Comparison of ENCODE assay signal across 16 mouse cellular contexts in the genomic region with DNA sequence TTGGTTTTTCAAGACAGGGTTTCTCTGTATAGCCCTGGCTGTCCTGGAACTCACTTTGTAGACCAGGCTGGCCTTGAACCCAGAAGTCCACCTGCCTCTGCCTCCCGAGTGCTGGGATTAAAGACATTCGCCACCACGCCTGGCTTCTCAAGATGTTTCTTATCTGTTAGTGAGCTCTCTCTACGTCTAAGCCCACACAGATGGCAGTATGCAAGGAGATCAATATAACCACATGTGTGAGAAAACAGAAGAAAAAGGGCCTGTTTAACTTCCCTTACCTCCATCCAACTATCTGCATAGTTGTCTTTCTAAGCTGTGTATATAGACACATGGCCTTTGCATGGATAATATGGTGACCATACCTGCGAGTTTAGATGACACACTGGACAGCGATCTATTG. TPM values are rescaled to one million over a fixed set of nuclear protein-coding genes. Genes with fewer than 3 reads are reported as not detected.
A peak's percentile ranks its signal among the peaks of the same experiment; 100 is the strongest.
DNase-seq lines count a peak whose midpoint lies in the region; ATAC-seq and TF ChIP-seq lines count a peak whose summit lies in the region.
"Had no signal": no experiment of that assay in that cellular context is flagged by ENCODE, and none has a peak within 500 bp of the region (broad histone marks: within the 10 kb centered on the region; RNA-seq: fewer than 3 reads in every experiment).

No protein-coding gene starts in this region.

- H3K27ac ChIP-seq in heart, embryonic 13.5 days (replicated peaks) = peak overlapping the region; percentile 39; the same call in 1 of the 2 replicates
- H3K27ac ChIP-seq in lung, embryonic 14.5 days (ENCODE audit: low read depth) = 0 out of 2 replicates have a peak overlapping the region, but pooled peaks have one; percentile 36

- no peaks in the 10 kb centered on the region for H3K9me3 ChIP-seq in heart, embryonic 13.5 days
- no peaks in the 10 kb centered on the region for H3K9me3 ChIP-seq in lung, embryonic 14.5 days (ENCODE audit: low read depth, low read length)
- H3K9me3 ChIP-seq: heart, embryonic 10.5 days had no signal

- H3K4me1 ChIP-seq in heart, embryonic 13.5 days = peaks cover 41% of the 10 kb centered on the region
- H3K4me1 ChIP-seq in lung, embryonic 14.5 days (ENCODE audit: insufficient read depth) = peaks cover 10% of the 10 kb centered on the region

- H3K4me2 ChIP-seq in heart, embryonic 13.5 days = no peak overlapping the region
- no peak overlapping the region for H3K4me2 ChIP-seq in lung, embryonic 14.5 days

- WGBS in heart, embryonic 13.5 days = 89% methylated on average over 6 of the region's 6 CpGs
- WGBS in lung, embryonic 14.5 days = 85% methylated on average over 6 of the region's 6 CpGs

- no peak overlapping the region for H3K9ac ChIP-seq in heart, embryonic 13.5 days
- H3K9ac ChIP-seq in lung, embryonic 14.5 days = no peak overlapping the region
- H3K9ac ChIP-seq: forebrain, postnatal 0 days; liver, postnatal 0 days had no signal

- no peaks in the 10 kb centered on the region for H3K36me3 ChIP-seq in heart, embryonic 13.5 days
- no peaks in the 10 kb centered on the region for H3K36me3 ChIP-seq in lung, embryonic 14.5 days (ENCODE audit: insufficient read depth)
- H3K36me3 ChIP-seq: heart, embryonic 10.5 days had no signal

- TF ChIP-seq CTCF in lung, embryonic 14.5 days (IDR thresholded peaks at IDR 0.05; ENCODE audit: low read depth) = no peak

- ATAC-seq in heart, embryonic 13.5 days (ENCODE audit: extremely low read depth, insufficient number of reproducible peaks, low FRiP score, low TSS enrichment) = no peak
- no peak for ATAC-seq in lung, embryonic 14.5 days (ENCODE audit: insufficient read depth)
- ATAC-seq: forebrain, postnatal 0 days; liver, postnatal 0 days; midbrain, embryonic 16.5 days had no signal

- H3K27me3 ChIP-seq in heart, embryonic 13.5 days (replicated peaks) = no peaks in the 10 kb centered on the region
- H3K27me3 ChIP-seq in lung, embryonic 14.5 days (ENCODE audit: insufficient read depth, low read length) = no peaks in the 10 kb centered on the region

- DNase-seq in heart, adult 9 months (ENCODE audit: low spot score in 2 of 2) = no peak
- DNase-seq in lung, embryonic 14.5 days = no peak
- DNase-seq in lung, postnatal 14 days = no peak
- peak; percentile 70 for DNase-seq in naive thymus-derived CD4-positive, alpha-beta T cell, adult 2 months (ENCODE audit: low read depth)
- peak; percentile 39 for DNase-seq in thymus, postnatal 4 days
- DNase-seq in urinary bladder, adult 18-20 months (ENCODE audit: low spot score in 2 of 2) = no peak
- DNase-seq in adrenal gland, postnatal 10 days = no peak
- DNase-seq: cerebellum, adult 9-11 months; forebrain, postnatal 0 days; liver, postnatal 0 days had no signal

- no peak overlapping the region for H3K4me3 ChIP-seq in heart, embryonic 13.5 days
- no peak overlapping the region for H3K4me3 ChIP-seq in lung, embryonic 14.5 days (ENCODE audit: low read depth, low read length)
- H3K4me3 ChIP-seq: heart, embryonic 10.5 days had no signal

RNA-seq across cellular contexts. Expression of a gene that starts 5.5 kb away (rescaled TPM):
- 207 and 208 TPM in 2 replicates for polyA plus RNA-seq in heart, embryonic 13.5 days (2015; fragmentation: Nextera tagmentation; extraction: Ambion mirVana)
- polyA plus RNA-seq in lung, embryonic 14.5 days (2014; fragmentation: Nextera tagmentation; extraction: Ambion mirVana) = 271 and 297 TPM in 2 replicates
- 10 to 100 TPM; 94.9 to 97.9 TPM for total RNA-seq in adrenal gland, postnatal 10 days (2021)

RNA-seq across cellular contexts. Expression of a gene that starts 40.6 kb away (rescaled TPM):
- polyA plus RNA-seq in heart, embryonic 13.5 days (2015; fragmentation: Nextera tagmentation; extraction: Ambion mirVana) = 67.1 and 75.3 TPM in 2 replicates
- 75.4 and 79.5 TPM in 2 replicates for polyA plus RNA-seq in lung, embryonic 14.5 days (2014; fragmentation: Nextera tagmentation; extraction: Ambion mirVana)
- total RNA-seq in adrenal gland, postnatal 10 days (2021) = 10 to 100 TPM; 42.9 to 82.7 TPM
- total RNA-seq: hematopoietic stem cell, adult 5-6 weeks had no signal

RNA-seq across cellular contexts. Expression of a gene that starts 53.9 kb away (rescaled TPM):
- polyA plus RNA-seq in heart, embryonic 13.5 days (2015; fragmentation: Nextera tagmentation; extraction: Ambion mirVana) = 3,602 and 4,207 TPM in 2 replicates
- 11.4 and 63.9 TPM in 2 replicates for polyA plus RNA-seq in lung, embryonic 14.5 days (2014; fragmentation: Nextera tagmentation; extraction: Ambion mirVana)
- 10 to 100 TPM in 1 of 2 experiments, 1 to 10 TPM in 1; 7.7 to 41.7 TPM for total RNA-seq in adrenal gland, postnatal 10 days (2021)
- total RNA-seq: hematopoietic stem cell, adult 5-6 weeks; layer of hippocampus, postnatal 10 days had no signal
- polyA plus RNA-seq: inflammation-experienced regulatory T-cells, adult 6 months had no signal

Comparison
In these comparisons a context has a peak if more than half of its experiments do, and no peak if none do; other contexts are left out.
1. DNase-seq: peak in naive thymus-derived CD4-positive, alpha-beta T cell, adult 2 months (single experiment) and thymus, postnatal 4 days (single experiment); none in heart, adult 9 months (0 of 2), lung, embryonic 14.5 days (single experiment), lung, postnatal 14 days (single experiment), urinary bladder, adult 18-20 months (0 of 2) and adrenal gland, postnatal 10 days (single experiment).
2. RNA of a gene that starts 53.9 kb away (polyA plus RNA-seq): 3,602 to 4,207 TPM in heart, embryonic 13.5 days; 11.4 to 63.9 TPM in lung, embryonic 14.5 days; every median in the first group is over 10 times any median in the second.